Mouse (Mus musculus) CH12.LX (cell line): Measurements from ENCODE around the gene Sel1l. TPM values are rescaled to one million over a fixed set of nuclear protein-coding genes. Genes with fewer than 3 reads are reported as not detected.

ENCODE experiments used
- DNase-seq: peaks from one replicate; pipeline ENCODE4 v3.0.0-alpha.2; 2013; ENCODE audit errors: extremely low read depth
- H3K27ac ChIP-seq: 2 replicates; pipeline ENCODE4 v1.5.1; 2012; ENCODE audit warnings: low read depth, mild to moderate bottlenecking, control low read depth, moderate library complexity; ENCODE audit not compliant: insufficient read depth
- H3K27me3 ChIP-seq: replicated peaks from 2 replicates; pipeline ENCODE3; 2012; ENCODE audit warnings: inconsistent platforms
- H3K36me3 ChIP-seq, 2 experiments: replicated peaks in 1 of 2; 2 replicates each; pipeline versions ENCODE3 to v1.6.1; 2012; ENCODE audit warnings: inconsistent platforms in 1 of 2, low read length in 1 of 2, mild to moderate bottlenecking in 1 of 2, mixed read lengths in 1 of 2, moderate library complexity in 1 of 2; ENCODE audit not compliant: control insufficient read depth in 1 of 2, insufficient read depth in 1 of 2
- H3K4me1 ChIP-seq, 2 experiments: 2 replicates each; pipeline ENCODE4 v1.6.1; 2012; ENCODE audit warnings: inconsistent platforms in 1 of 2, moderate library complexity in 1 of 2; ENCODE audit not compliant: insufficient read depth in 2 of 2, control insufficient read depth in 1 of 2
- H3K4me2 ChIP-seq: 2 replicates; pipeline ENCODE4 v1.6.1; 2012; ENCODE audit warnings: low read depth, mild to moderate bottlenecking, control low read depth; ENCODE audit not compliant: poor library complexity, insufficient read depth, severe bottlenecking
- H3K4me3 ChIP-seq, 3 experiments: fragments of 150-350 bp in 1 of 3; sonication (generic) in 1 of 3; replicated peaks in 1 of 3; 2 replicates each; pipeline versions ENCODE3 to v1.5.1; 2011 to 2012; ENCODE audit warnings: low read depth in 2 of 3, low read length in 2 of 3, mild to moderate bottlenecking in 2 of 3, moderate library complexity in 2 of 3, control low read depth in 1 of 3, improper control_type of control experiment in 1 of 3, inconsistent platforms in 1 of 3, mixed read lengths in 1 of 3; ENCODE audit not compliant: poor library complexity in 1 of 3
- H3K79me2 ChIP-seq: replicated peaks from 2 replicates; pipeline ENCODE4 v1.6.1; 2012; ENCODE audit warnings: mild to moderate bottlenecking, moderate library complexity; ENCODE audit not compliant: control insufficient read depth, poor library complexity, insufficient read depth, severe bottlenecking; ENCODE audit errors: extremely low read depth
- H3K9ac ChIP-seq: 2 replicates; pipeline ENCODE4 v1.6.1; 2012; ENCODE audit warnings: low read depth, mild to moderate bottlenecking, control low read depth, moderate library complexity; ENCODE audit not compliant: insufficient read depth
- H3K9me3 ChIP-seq: replicated peaks from 2 replicates; pipeline ENCODE3; 2012; ENCODE audit warnings: low read length, inconsistent platforms, mixed read lengths
- BHLHE40 ChIP-seq: IDR thresholded peaks from 2 replicates; pipeline ENCODE4 v1.6.1; 2011; ENCODE audit warnings: mild to moderate bottlenecking, low read depth, low read length, improper control_type of control experiment
- CHD1 ChIP-seq: IDR thresholded peaks from 2 replicates; pipeline ENCODE4 v1.6.1; 2012; ENCODE audit warnings: low read depth, low read length, improper control_type of control experiment, inconsistent platforms
- EP300 ChIP-seq: IDR thresholded peaks from 2 replicates; pipeline ENCODE4 v1.6.1; 2011; ENCODE audit warnings: low read length, improper control_type of control experiment
- HCFC1 ChIP-seq: IDR thresholded peaks from 2 replicates; pipeline ENCODE4 v1.6.1; 2012; ENCODE audit warnings: low read depth, mild to moderate bottlenecking, inconsistent platforms, low read length, improper control_type of control experiment
- JUND ChIP-seq: conservative IDR thresholded peaks from 2 replicates; pipeline ENCODE4 v1.6.1; 2011; ENCODE audit warnings: low read depth, low read length, improper control_type of control experiment
- MAX ChIP-seq: IDR thresholded peaks from 2 replicates; pipeline ENCODE4 v1.6.1; 2011; ENCODE audit warnings: low read length, improper control_type of control experiment
- MAZ ChIP-seq: IDR thresholded peaks from 2 replicates; pipeline ENCODE4 v1.6.1; 2012; ENCODE audit warnings: low read depth, mild to moderate bottlenecking, inconsistent platforms, low read length, improper control_type of control experiment, moderate library complexity
- MEF2A ChIP-seq: IDR thresholded peaks from 2 replicates; pipeline ENCODE4 v1.6.1; 2014; ENCODE audit warnings: low read depth, mild to moderate bottlenecking, inconsistent platforms, low read length, improper control_type of control experiment, borderline replicate concordance
- PAX5 ChIP-seq: IDR thresholded peaks from 2 replicates; pipeline ENCODE4 v1.6.1; 2012; ENCODE audit warnings: low read length, inconsistent platforms, mixed read lengths
- POLR2A ChIP-seq: IDR thresholded peaks from 2 replicates; pipeline ENCODE4 v1.6.1; 2011; ENCODE audit warnings: low read depth, mild to moderate bottlenecking, improper control_type of control experiment, low read length
- POLR2AphosphoS2 ChIP-seq: IDR thresholded peaks from 2 replicates; pipeline ENCODE4 v1.6.1; 2011; ENCODE audit warnings: low read depth, low read length, improper control_type of control experiment
- SIN3A ChIP-seq: IDR thresholded peaks from 2 replicates; pipeline ENCODE4 v1.6.1; 2012; ENCODE audit warnings: low read length, improper control_type of control experiment, inconsistent platforms
- TBP ChIP-seq: conservative IDR thresholded peaks from 2 replicates; pipeline ENCODE4 v1.6.1; 2011; ENCODE audit warnings: low read depth, low read length, improper control_type of control experiment
- TCF12 ChIP-seq: IDR thresholded peaks from 2 replicates; pipeline ENCODE4 v1.6.1; 2014; ENCODE audit warnings: low read depth, mild to moderate bottlenecking, inconsistent platforms, low read length, improper control_type of control experiment
- UBTF ChIP-seq: IDR thresholded peaks from 2 replicates; pipeline ENCODE4 v1.6.1; 2012; ENCODE audit warnings: low read depth, mild to moderate bottlenecking, inconsistent platforms, low read length, improper control_type of control experiment, moderate library complexity
- USF2 ChIP-seq: conservative IDR thresholded peaks from 2 replicates; pipeline ENCODE4 v1.6.1; 2011; ENCODE audit warnings: low read depth, low read length, improper control_type of control experiment
- ZMIZ1 ChIP-seq: IDR thresholded peaks from 2 replicates; pipeline ENCODE4 v1.6.1; 2012; ENCODE audit warnings: low read depth, mild to moderate bottlenecking, inconsistent platforms, low read length, improper control_type of control experiment
- dilution Hi-C: fragments of 300-500 bp; cut with MboI; formaldehyde crosslinking; loops from 2 replicates; pipeline ENCODE4 v1.14.3; 2020; ENCODE audit warnings: low sequenced_read_pairs; ENCODE audit not compliant: extremely low pct_unique_long_range_greater_than_20kb, extremely low pct_ligation_motif_present
- in situ Hi-C: fragments of 300-500 bp; cut with MboI; formaldehyde crosslinking; loops from 3 replicates; pipeline ENCODE4 v1.14.3; 2019; ENCODE audit warnings: low sequenced_read_pairs, low pct_ligation_motif_present, low pct_unique_long_range_greater_than_20kb, mixed read lengths
- polyA plus RNA-seq: library from polyadenylated mRNA; unstranded; fragments of >175 nt; gene quantifications from 2 replicates; pipeline ENCODE4 v1.2.1, GENCODE M21; 2012; ENCODE audit warnings: low read depth; ENCODE audit not compliant: insufficient read length
- total RNA-seq, 2 experiments: library from RNA; depleted of rRNA; stranded (reverse); fragments of 300-350 nt in 1 of 2; fragments of >200 nt in 1 of 2; gene quantifications; 2 replicates each; pipeline ENCODE4 v1.2.3; 2012 to 2014

Sel1l gene
- total and polyA plus RNA-seq, 3 experiments = 46.6 to 155 (median 84.7) TPM

DNA sequence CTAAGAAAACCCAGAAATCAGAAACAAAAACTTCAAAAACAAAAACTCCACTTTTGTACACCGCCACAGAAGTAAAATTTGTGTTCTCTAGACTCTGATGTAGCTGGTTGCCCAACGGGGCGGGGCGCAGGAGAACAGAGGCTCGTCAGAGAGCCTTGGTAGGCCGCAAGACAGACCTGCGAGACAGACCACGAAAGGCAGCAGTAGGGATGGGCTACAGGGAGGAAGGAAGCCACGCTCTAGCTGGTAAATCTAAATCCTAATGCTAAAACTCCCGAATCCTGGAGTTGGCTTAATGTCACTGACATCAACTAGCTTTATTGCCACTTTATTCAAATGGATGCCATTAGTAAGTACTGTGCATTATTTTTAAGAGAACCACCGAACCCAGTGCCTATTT is 41.9 kb downstream of the Sel1l start:
- H3K79me2 ChIP-seq = 0 out of 2 replicates have a peak, but pooled peaks cover 2% of the 10 kb centered on the region
- no peaks in the 10 kb centered on the region for H3K27me3 ChIP-seq
- H3K4me3 ChIP-seq = no peak overlapping the region
- H3K9ac ChIP-seq = peak overlapping the region; percentile 45
- in situ Hi-C loops (no loop called here), dilution Hi-C loops (no loop called here)
- TF ChIP-seq EP300 (no peak), BHLHE40 (no peak), MAZ (no peak), USF2 (no peak), TCF12 (no peak), POLR2A (peak; percentile 55; the same call in 1 of the 2 replicates), CHD1 (peak; percentile 93), HCFC1 (no peak), JUND (no peak), MAX (no peak), PAX5 (no peak), TBP (peak; percentile 47; the same call in 1 of the 2 replicates), UBTF (0 out of 2 replicates have a peak, but pooled peaks have one; percentile 35), POLR2AphosphoS2 (peak; percentile 46; the same call in 1 of the 2 replicates), ZMIZ1 (no peak)
- H3K9me3 ChIP-seq = no peaks in the 10 kb centered on the region
- peak overlapping the region; percentile 12 for H3K4me2 ChIP-seq
- H3K4me1 ChIP-seq = peaks cover 18 to 61% of the 10 kb centered on the region in 2 experiments
- H3K27ac ChIP-seq = peak overlapping the region; percentile 80
- DNase-seq = no peak
- peaks cover 34 to 52% of the 10 kb centered on the region in 2 experiments for H3K36me3 ChIP-seq

DNA sequence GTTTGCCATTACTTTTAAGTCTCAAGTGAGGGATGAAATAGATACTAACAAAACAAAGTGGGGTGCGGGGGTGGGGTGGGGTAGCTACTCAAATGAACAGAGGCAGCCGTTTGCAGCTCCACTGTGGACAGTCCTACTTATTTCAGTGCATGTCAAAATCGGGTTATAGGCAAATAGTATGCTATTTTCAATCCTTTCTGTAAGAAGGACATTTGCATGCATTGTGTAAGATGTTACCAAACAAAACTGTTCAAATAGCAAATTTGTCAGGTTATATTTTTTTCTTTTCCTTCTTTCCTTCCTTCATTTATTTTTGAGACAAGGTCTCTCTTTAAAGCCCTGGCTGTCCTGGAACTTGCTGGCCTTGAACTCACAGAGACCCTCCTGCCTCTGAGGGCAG is 44.7 kb downstream of the Sel1l start:
- Histone ChIP-seq H3K79me2 (0 out of 2 replicates have a peak, but pooled peaks cover 2% of the 10 kb centered on the region), H3K27me3 (no peaks in the 10 kb centered on the region), H3K9me3 (no peaks in the 10 kb centered on the region)
- DNase-seq = peak; percentile 38
- TF ChIP-seq EP300 = peak; percentile 36; the same call in 1 of the 2 replicates
- TF ChIP-seq POLR2A = peak; percentile 36; the same call in 1 of the 2 replicates
- TF ChIP-seq MEF2A = peak; percentile 86
- no peak for TF ChIP-seq SIN3A
- TF ChIP-seq TBP = peak; percentile 61; the same call in 1 of the 2 replicates
- TF ChIP-seq, all 38 proteins: peak for 4
- Histone ChIP-seq H3K9ac (peak overlapping the region; percentile 64), H3K4me3 (no peak overlapping the region), H3K27ac (peak overlapping the region; percentile 99), H3K4me2 (peak overlapping the region; percentile 64; the same call in 1 of the 2 replicates), H3K4me1 (peaks cover 38 to 79% of the 10 kb centered on the region in 2 experiments), H3K36me3 (peaks cover 10 to 24% of the 10 kb centered on the region in 2 experiments)
- dilution Hi-C loops = no loop called here
- in situ Hi-C loops = no loop called here
